Mouse (Mus musculus): ENCODE data around the gene Prpf38a.

DNA sequence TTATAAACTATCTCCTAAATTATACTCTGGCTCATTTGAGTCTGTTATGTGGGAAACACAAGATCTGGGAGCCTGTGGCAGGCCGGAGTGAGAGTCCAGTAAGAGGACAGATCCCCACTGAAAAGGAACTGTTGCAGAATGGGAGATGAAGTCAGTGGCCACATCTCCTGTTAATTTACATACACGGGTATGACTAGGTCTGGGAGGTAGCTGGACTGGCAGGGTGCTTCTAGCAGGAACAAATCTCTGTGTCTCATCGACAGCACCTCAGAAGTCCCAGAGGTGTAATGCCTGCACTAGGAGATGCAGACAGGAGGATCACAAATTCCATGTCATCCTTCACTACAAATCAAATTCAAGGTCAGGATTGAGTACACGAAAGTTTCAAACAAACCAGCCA, 39.5 kb upstream of the Prpf38a start:
- no peak for TF ChIP-seq POLR2A (IDR thresholded peaks at IDR 0.05; ENCODE audit: low read depth, low read length)
- no peak for TF ChIP-seq CTCF (conservative IDR thresholded peaks at IDR 0.05; ENCODE audit: insufficient read depth, insufficient read length, low read depth, low read length)

All from kidney, adult 2 months (tissue).